Comparison of ENCODE assay signal across 9 mouse cellular contexts in genomic region chr1:34040901-34041721, GRCm38 (mm10).
DNase-seq lines count a peak whose midpoint lies in the region; TF ChIP-seq lines count a peak whose summit lies in the region.
"Had no signal": no experiment of that assay in that cellular context is flagged by ENCODE, and none has a peak within 500 bp of the region (broad histone marks: within the 10 kb centered on the region; RNA-seq: fewer than 3 reads in every experiment).

No protein-coding gene starts in this region.

- H3K4me3 ChIP-seq in left cerebral cortex, adult 2 months, result no peak overlapping the region
- H3K4me3 ChIP-seq in ES-E14 (ENCODE audit: insufficient read depth in 1 of 2, low read depth in 1 of 2, low read length in 2 of 2, poor library complexity in 1 of 2, severe bottlenecking in 1 of 2), result no peak overlapping the region
- no peak overlapping the region for H3K4me3 ChIP-seq in cerebellum, adult 2 months (replicated peaks; ENCODE audit: insufficient read depth, low read depth, low read length)
- H3K4me3 ChIP-seq: megakaryocyte, embryonic 14.5 days had no signal

- 0 out of 2 replicates have a peak overlapping the region, but pooled peaks have one; percentile 11 for H3K27ac ChIP-seq in left cerebral cortex, adult 2 months
- H3K27ac ChIP-seq in ES-E14 (ENCODE audit: insufficient read depth, low read depth, low read length, poor library complexity, severe bottlenecking), result no peak overlapping the region
- H3K27ac ChIP-seq in cerebellum, adult 2 months (ENCODE audit: insufficient read depth, low read length), result no peak overlapping the region

- in situ Hi-C loops in ES-E14 (cut with MboI; ENCODE audit: low sequenced_read_pairs in 2 of 2, unreplicated experiment in 2 of 2), result no loop called here

- no peaks in the 10 kb centered on the region for H3K9me3 ChIP-seq in ES-E14 (ENCODE audit: control insufficient read depth, insufficient read depth, low read depth, low read length)

- no peak; the same call in 1 of the 2 replicates for TF ChIP-seq CTCF in left cerebral cortex, adult 2 months (IDR thresholded peaks at IDR 0.05)
- no peak for TF ChIP-seq CTCF in cerebellum, adult 2 months (IDR thresholded peaks at IDR 0.05; ENCODE audit: borderline replicate concordance, insufficient read depth, low read depth, low read length)

- no peak for TF ChIP-seq POLR2A in cerebellum, adult 2 months (IDR thresholded peaks at IDR 0.05; ENCODE audit: borderline replicate concordance, insufficient read depth, low read length)

- intact Hi-C loops in left cerebral cortex, adult 2 months (cut with DNase I), result loop anchor here (2.0 kb wide), 1 partner anchor 28 kb away; no protein-coding TSS in a partner anchor
- intact Hi-C loops in left cerebral cortex, postnatal 36 days (cut with DNase I), result loop anchor here (5.0 kb wide), 1 partner anchor 34 kb away; no protein-coding TSS in a partner anchor

- WGBS in cerebellum, adult 2 months, result 46% methylated on average over 8 of the region's 8 CpGs

- peaks cover 0 to 28% of the 10 kb centered on the region in 2 experiments; a peak in 3 of 4 replicates for H3K4me1 ChIP-seq in ES-E14 (ENCODE audit: control insufficient read depth in 2 of 2, insufficient read depth in 2 of 2, low read length in 2 of 2, poor library complexity in 1 of 2)
- H3K4me1 ChIP-seq in cerebellum, adult 2 months (ENCODE audit: control insufficient read depth, insufficient read depth, low read length), result peaks cover 18% of the 10 kb centered on the region

- H3K9ac ChIP-seq in ES-E14 (ENCODE audit: insufficient read depth, low read depth, low read length, poor library complexity, severe bottlenecking), result no peak overlapping the region

- H3K27me3 ChIP-seq in cerebellum, adult 2 months (ENCODE audit: control insufficient read depth, insufficient read depth, low read length), result no peaks in the 10 kb centered on the region
- H3K27me3 ChIP-seq: megakaryocyte, embryonic 14.5 days had no signal

- DNase-seq in left cerebral cortex, adult 2 months (ENCODE audit: extremely low spot score in 1 of 2, low spot score in 2 of 2), result no peak
- DNase-seq in left cerebral cortex, postnatal 36 days (ENCODE audit: low spot score in 2 of 2), result no peak
- DNase-seq in ES-E14 (ENCODE audit: low read depth, low spot score), result peak; percentile 40
- peak; percentile 19 for DNase-seq in embryo, embryonic 10.5 days (ENCODE audit: low spot score)
- DNase-seq in layer of hippocampus, adult 9-11 months, result peak; percentile 53
- no peak for DNase-seq in cerebellum, adult 2 months
- no peak for DNase-seq in thymus, postnatal 0 days (ENCODE audit: low spot score)
- DNase-seq: cerebellum, postnatal 25 days had no signal

- H3K36me3 ChIP-seq in ES-E14 (ENCODE audit: control insufficient read depth, insufficient read depth, low read length, poor library complexity, severe bottlenecking), result peaks cover 6% of the 10 kb centered on the region; the same call in 1 of the 2 replicates

TF ChIP-seq in ES-E14, 5 proteins besides CTCF, POLR2A, EP300 and RAD21:
- no peak for TF ChIP-seq HCFC1 (IDR thresholded peaks at IDR 0.05; ENCODE audit: borderline replicate concordance, insufficient read depth, low read length)
- TF ChIP-seq ZNF384 (IDR thresholded peaks at IDR 0.05; ENCODE audit: low read depth, low read length), result no peak

Comparison
In these comparisons a context has a peak if more than half of its experiments do, and no peak if none do; other contexts are left out.
1. DNase-seq: peak in ES-E14 (single experiment), embryo, embryonic 10.5 days (single experiment) and layer of hippocampus, adult 9-11 months (single experiment); none in left cerebral cortex, adult 2 months (0 of 2), left cerebral cortex, postnatal 36 days (0 of 2), cerebellum, adult 2 months (0 of 2) and thymus, postnatal 0 days (single experiment).